Mouse (Mus musculus) embryonic facial prominence, embryonic 13.5 days (tissue): ENCODE measurements around the gene Nfic. TPM values are rescaled to one million over a fixed set of nuclear protein-coding genes. Genes with fewer than 3 reads are reported as not detected.

Experiments used
- ATAC-seq: fragments of 200-750 bp; cut with Nextera tagmentation; 2 replicates; pipeline ENCODE4 v1.8.0; 2017; ENCODE audit warnings: low read depth; ENCODE audit not compliant: insufficient number of reproducible peaks, insufficient read depth, low FRiP score, low TSS enrichment
- H3K27ac ChIP-seq: fragments of 300-500 bp; sonication (generic); 2 replicates; pipeline ENCODE4 v1.5.1; 2015; ENCODE audit warnings: moderate library complexity, mild to moderate bottlenecking, inconsistent platforms
- H3K27me3 ChIP-seq: fragments of 300-500 bp; sonication (generic); 2 replicates; pipeline ENCODE4 v1.6.1; 2015; ENCODE audit warnings: mild to moderate bottlenecking, inconsistent platforms
- H3K36me3 ChIP-seq: fragments of 300-500 bp; sonication (generic); 2 replicates; pipeline ENCODE4 v1.6.1; 2015; ENCODE audit warnings: mild to moderate bottlenecking, inconsistent platforms
- H3K4me1 ChIP-seq: fragments of 300-500 bp; sonication (generic); 2 replicates; pipeline ENCODE4 v1.6.1; 2015; ENCODE audit warnings: inconsistent platforms
- H3K4me2 ChIP-seq: fragments of 300-500 bp; sonication (generic); 2 replicates; pipeline ENCODE4 v1.6.1; 2015; ENCODE audit warnings: moderate library complexity, mild to moderate bottlenecking, inconsistent platforms
- H3K4me3 ChIP-seq: fragments of 300-500 bp; sonication (generic); 2 replicates; pipeline ENCODE4 v1.5.1; 2015; ENCODE audit warnings: mild to moderate bottlenecking, inconsistent platforms
- H3K9ac ChIP-seq: fragments of 300-500 bp; sonication (generic); 2 replicates; pipeline ENCODE4 v1.6.1; 2015; ENCODE audit warnings: mild to moderate bottlenecking, inconsistent platforms
- H3K9me3 ChIP-seq: fragments of 300-500 bp; sonication (generic); 2 replicates; pipeline ENCODE4 v1.6.1; 2016; ENCODE audit warnings: inconsistent platforms
- WGBS: fragments of 180-500 bp; shearing (Covaris S2); methylation state at CpG from one replicate; pipeline ENCODE4 v1.1.7; 2015; ENCODE audit warnings: mixed read lengths; 5-methylcytosine and 5-hydroxymethylcytosine counted together
- polyA plus RNA-seq: library from polyadenylated mRNA; unstranded; fragments of >200 nt; fragmentation: Nextera tagmentation; extraction: Ambion mirVana; gene quantifications from 2 replicates; pipeline ENCODE4 v1.2.1, GENCODE M21; 2015

Gene Nfic
- polyA plus RNA-seq, 1 experiment from 2014 or later = 96.1 TPM

DNA sequence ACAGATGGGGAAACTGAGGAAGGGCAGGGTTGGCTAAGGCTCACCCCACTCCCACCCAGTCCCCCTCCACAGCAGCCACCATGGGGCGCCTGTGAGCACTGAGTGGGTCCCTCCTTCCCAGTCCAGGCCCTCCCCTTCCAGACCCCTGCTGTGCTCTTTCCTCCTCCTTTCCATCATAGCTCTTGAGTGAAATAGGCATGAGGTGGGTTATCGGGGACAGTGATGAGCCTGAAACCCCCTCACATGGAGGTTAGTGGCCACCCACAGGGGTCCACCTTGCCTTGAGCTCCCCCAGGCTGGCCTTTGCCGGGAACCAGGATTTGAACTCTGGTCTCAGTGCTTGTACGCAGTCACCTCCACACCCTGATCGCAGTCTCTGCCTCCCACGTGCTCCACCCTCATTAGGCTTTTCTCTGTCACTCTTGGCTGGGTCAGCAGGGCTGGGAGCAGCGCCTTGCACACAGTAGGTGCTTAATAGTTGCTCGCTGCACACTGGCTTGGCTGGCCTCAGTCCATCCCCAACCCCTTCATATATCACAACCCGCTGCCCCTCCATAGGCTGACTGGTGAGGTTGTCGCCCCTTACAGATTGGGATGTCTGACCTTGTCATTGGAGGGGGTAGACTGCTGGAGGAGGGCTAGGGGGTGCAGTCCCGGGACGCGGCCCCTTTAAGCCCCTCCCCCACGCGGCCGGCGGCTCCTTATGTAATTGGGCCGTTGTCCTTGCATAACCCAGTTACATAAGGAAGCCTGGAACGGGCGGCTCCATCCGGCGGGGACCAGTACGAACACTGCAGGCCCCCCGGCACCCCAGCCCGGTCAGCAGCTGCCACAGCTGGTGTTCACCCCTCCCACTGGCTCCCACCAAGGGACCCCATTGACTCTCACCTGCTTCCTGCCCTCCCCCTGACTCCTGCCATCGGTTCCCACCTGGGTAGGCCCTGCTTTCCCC lies 41.8 kb downstream of the Nfic start:
- H3K4me3 ChIP-seq = peak overlapping the region; percentile 14; the same call in 1 of the 2 replicates
- H3K27me3 ChIP-seq = peaks cover 2% of the 10 kb centered on the region; the same call in 1 of the 2 replicates
- no peaks in the 10 kb centered on the region for H3K9me3 ChIP-seq
- 26% methylated on average over 26 of the region's 26 CpGs for WGBS
- H3K36me3 ChIP-seq = peaks cover 36% of the 10 kb centered on the region
- H3K4me2 ChIP-seq = peak overlapping the region; percentile 40
- ATAC-seq = no peak
- peaks cover 98% of the 10 kb centered on the region for H3K4me1 ChIP-seq
- peak overlapping the region; percentile 48; the same call in 1 of the 2 replicates for H3K27ac ChIP-seq
- H3K9ac ChIP-seq = peak overlapping the region; percentile 44; the same call in 1 of the 2 replicates

DNA sequence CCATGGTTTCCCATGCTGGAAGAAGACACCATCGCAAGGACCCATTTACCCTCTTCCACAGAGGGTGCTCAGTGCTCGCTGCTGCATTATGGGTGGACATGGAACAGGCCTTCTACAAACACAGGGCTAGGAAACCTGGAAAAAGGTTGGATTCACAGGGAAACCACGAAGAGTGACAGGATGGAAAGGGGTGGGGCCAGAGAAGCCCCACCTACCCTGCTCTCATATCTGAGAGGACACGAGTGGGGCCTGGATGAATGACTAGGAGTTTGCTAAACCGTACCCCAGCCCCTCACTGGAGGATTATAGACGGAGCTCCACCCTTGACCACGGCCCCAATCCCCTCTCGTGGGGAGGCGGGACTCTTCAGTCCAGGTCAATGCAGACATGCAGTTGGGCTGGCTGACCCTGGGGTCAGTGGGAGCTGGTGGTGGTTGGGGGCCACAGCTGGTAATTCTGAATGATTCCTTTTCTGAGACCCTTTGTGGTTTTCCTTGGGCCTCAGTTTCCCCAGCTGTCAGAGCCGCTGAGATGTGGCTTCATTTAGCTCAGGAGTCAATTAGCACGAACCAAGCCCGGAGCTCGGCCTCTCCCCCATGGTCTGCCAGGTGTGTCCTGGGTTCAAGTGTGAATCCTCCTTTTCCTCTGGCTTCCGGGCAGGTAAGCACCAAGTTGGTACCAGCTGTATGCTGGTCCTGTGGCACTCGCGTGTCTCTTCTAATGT lies 42.7 kb downstream of the Nfic start:
- Histone ChIP-seq H3K27me3 (peaks cover 11% of the 10 kb centered on the region), H3K9ac (0 out of 2 replicates have a peak overlapping the region, but pooled peaks have one; percentile 17), H3K27ac (peak overlapping the region; percentile 66), H3K4me2 (no peak overlapping the region), H3K4me3 (no peak overlapping the region), H3K4me1 (peaks cover 98% of the 10 kb centered on the region), H3K9me3 (no peaks in the 10 kb centered on the region), H3K36me3 (peaks cover 44% of the 10 kb centered on the region)
- WGBS = 72% methylated on average over 16 of the region's 16 CpGs
- no peak for ATAC-seq

DNA sequence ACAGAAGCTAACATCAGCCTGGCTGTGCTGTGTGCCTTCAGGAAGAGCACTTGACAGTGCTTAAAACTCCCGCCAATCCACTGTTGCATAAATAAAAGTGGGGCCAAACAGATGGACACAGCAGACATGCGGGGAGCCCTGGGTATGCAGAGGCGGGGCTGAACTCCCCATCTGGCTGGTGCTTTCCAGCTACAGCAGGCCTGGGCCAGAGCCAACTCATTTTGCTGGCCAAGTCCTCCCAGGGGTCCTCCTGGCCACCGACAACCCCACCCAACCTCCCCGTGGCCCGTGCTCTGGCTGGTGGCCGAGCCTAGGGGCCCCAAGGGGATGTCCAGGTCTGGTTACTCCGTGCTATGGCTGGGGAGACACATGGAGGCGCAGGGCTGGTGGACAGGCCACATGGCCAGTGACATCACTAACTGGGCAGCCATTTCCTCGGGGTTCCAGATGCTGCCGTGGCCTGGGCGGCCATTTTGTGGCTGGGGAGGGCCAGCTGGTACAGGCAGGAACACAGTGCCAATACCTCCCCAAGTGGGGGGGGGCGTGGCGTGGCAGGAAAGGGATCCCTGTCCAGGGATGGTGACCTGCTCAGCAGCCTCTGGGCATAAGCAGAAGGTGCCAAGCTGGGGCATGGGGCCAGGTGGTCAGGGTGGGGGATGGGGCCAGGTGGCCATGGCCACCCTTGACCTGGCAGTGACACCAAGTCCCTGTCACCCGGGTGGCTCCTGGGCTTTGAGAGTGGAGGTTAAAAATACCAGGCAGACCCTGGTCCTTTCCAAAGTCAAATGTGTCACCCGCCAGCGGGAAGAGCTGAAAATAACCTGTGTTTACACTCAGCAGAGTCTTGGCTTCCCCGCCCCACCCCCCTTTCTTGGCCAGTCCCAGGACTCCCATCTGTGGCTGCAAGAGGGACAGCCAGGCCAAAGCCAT lies 43.7 kb downstream of the Nfic start:
- Histone ChIP-seq H3K27me3 (peaks cover 18% of the 10 kb centered on the region), H3K27ac (peak overlapping the region; percentile 66), H3K4me3 (no peak overlapping the region), H3K9ac (peak overlapping the region; percentile 41; the same call in 1 of the 2 replicates), H3K4me2 (no peak overlapping the region; the same call in 1 of the 2 replicates), H3K4me1 (peaks cover 98% of the 10 kb centered on the region), H3K9me3 (no peaks in the 10 kb centered on the region), H3K36me3 (peaks cover 52% of the 10 kb centered on the region)
- 72% methylated on average over 18 of the region's 18 CpGs for WGBS
- no peak for ATAC-seq

DNA sequence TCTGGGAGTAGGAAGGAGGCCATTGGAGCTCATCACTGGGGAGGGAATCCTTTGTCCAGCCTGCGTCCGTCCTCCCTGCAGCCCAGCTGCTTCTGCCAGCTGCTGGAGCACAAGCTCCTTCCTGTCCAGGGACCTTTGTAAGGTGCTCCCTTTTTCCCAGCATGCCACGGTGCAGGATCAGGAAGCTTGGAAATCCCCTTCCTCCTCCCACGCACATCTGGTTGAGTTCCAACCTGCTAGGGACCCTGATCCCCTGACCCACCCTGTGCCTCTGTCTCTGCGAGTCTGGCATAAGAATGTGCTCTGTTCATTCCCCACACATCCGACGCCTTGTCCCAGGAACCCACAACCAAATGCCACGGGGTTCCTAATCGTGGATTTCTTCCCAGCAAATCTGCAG lies 44.5 kb downstream of the Nfic start:
- no peak for ATAC-seq
- Histone ChIP-seq H3K36me3 (peaks cover 59% of the 10 kb centered on the region), H3K4me3 (no peak overlapping the region), H3K4me2 (no peak overlapping the region), H3K4me1 (peaks cover 98% of the 10 kb centered on the region), H3K27me3 (peaks cover 21% of the 10 kb centered on the region), H3K27ac (peak overlapping the region; percentile 66), H3K9ac (no peak overlapping the region), H3K9me3 (no peaks in the 10 kb centered on the region)
- WGBS = 75% methylated on average over 9 of the region's 9 CpGs

DNA sequence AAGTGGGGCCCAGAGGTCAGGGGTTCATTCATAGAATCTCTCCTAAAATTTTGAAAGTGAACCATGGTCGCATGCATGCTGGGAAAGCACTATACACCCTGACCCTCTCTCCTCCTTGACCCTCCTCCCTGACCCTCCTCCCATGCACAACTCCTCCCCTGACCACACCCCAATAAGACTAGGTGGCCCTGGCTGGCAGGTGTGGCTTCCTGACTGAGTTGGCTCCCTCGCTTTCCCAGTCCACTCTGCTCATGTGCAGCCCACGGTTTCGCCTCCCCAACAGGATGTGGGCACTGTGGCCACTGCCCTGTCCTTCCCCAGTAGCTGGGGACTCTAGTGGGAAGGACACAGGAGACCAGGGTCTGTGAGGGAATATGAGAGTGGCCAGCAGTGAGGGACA lies 45.1 kb downstream of the Nfic start:
- WGBS = 65% methylated on average over 4 of the region's 4 CpGs
- H3K9me3 ChIP-seq = no peaks in the 10 kb centered on the region
- H3K27me3 ChIP-seq = peaks cover 21% of the 10 kb centered on the region
- H3K4me3 ChIP-seq = no peak overlapping the region
- 0 out of 2 replicates have a peak overlapping the region, but pooled peaks have one; percentile 66 for H3K27ac ChIP-seq
- no peak for ATAC-seq
- H3K4me1 ChIP-seq = peaks cover 93% of the 10 kb centered on the region
- no peak overlapping the region for H3K9ac ChIP-seq
- H3K4me2 ChIP-seq = no peak overlapping the region
- peaks cover 60% of the 10 kb centered on the region for H3K36me3 ChIP-seq

DNA sequence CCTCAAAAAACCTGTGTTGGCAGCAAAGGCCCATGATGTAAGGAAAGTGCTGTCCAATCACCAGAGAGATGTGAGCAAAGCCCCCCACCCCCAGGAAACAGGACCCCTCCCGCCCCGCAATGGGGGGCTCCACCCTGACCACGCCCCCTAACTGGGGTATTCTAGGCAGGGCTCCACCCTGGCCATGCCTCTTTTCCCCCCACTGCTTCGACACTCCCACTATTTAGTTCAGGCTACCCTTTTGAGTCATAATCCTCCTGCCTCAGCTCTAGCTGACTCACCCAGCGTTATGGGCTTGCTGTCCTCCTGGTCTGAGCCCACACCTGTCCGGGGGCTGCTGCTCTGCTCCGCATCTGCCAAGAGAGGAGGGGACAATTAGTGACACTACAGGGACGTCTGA lies 46.1 kb downstream of the Nfic start:
- Histone ChIP-seq H3K27ac (peak overlapping the region; percentile 23; the same call in 1 of the 2 replicates), H3K4me2 (no peak overlapping the region), H3K36me3 (peaks cover 66% of the 10 kb centered on the region), H3K4me3 (no peak overlapping the region), H3K4me1 (peaks cover 87% of the 10 kb centered on the region), H3K9me3 (no peaks in the 10 kb centered on the region), H3K27me3 (peaks cover 21% of the 10 kb centered on the region), H3K9ac (no peak overlapping the region)
- 11% methylated on average over 8 of the region's 8 CpGs for WGBS
- no peak for ATAC-seq

DNA sequence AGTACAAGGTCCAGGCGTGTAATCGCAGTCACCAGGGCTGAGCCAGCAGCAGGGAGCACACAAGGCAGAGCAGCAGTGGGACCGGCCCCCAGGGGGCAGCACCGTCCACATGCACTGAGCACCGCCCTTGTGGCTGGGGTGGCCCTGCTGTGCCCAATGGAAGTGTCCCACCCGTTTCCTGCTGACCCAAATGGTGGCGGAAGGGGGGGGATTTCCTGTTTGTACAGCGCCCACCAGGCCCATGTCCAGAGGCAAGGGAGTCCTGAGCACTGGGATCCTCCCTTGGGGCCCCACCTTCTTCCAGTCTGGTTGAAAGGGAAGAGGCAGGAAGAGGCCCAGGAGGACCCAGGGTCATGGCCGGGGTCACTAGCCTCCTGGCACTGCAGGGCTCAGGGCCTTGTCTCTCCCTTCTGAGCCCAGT lies 46.6 kb downstream of the Nfic start:
- Histone ChIP-seq H3K36me3 (peaks cover 70% of the 10 kb centered on the region), H3K27ac (peak overlapping the region; percentile 23; the same call in 1 of the 2 replicates), H3K4me2 (no peak overlapping the region), H3K4me3 (no peak overlapping the region), H3K4me1 (peaks cover 87% of the 10 kb centered on the region), H3K9me3 (no peaks in the 10 kb centered on the region), H3K9ac (no peak overlapping the region), H3K27me3 (peaks cover 21% of the 10 kb centered on the region)
- 19% methylated on average over 9 of the region's 9 CpGs for WGBS
- no peak for ATAC-seq

DNA sequence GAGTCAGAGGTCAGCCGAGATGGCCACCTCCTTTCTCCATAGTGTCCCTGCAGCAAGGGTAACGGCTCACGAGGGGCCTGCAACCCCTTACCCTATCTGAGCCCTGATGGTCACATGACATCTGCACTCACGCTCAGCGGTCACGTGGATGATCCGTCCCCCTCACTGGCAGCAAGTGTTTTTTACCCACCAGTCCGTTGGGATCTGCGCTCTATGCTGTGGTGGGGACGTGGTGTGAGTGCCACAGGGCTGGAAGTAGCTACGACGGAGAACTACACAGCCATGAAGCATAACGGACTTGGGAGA lies 47.1 kb downstream of the Nfic start:
- Histone ChIP-seq H3K4me2 (no peak overlapping the region), H3K9ac (no peak overlapping the region), H3K27me3 (peaks cover 21% of the 10 kb centered on the region), H3K27ac (0 out of 2 replicates have a peak overlapping the region, but pooled peaks have one; percentile 16), H3K36me3 (peaks cover 71% of the 10 kb centered on the region), H3K4me3 (no peak overlapping the region), H3K9me3 (no peaks in the 10 kb centered on the region), H3K4me1 (peaks cover 87% of the 10 kb centered on the region)
- 47% methylated on average over 13 of the region's 13 CpGs for WGBS
- ATAC-seq = no peak

DNA sequence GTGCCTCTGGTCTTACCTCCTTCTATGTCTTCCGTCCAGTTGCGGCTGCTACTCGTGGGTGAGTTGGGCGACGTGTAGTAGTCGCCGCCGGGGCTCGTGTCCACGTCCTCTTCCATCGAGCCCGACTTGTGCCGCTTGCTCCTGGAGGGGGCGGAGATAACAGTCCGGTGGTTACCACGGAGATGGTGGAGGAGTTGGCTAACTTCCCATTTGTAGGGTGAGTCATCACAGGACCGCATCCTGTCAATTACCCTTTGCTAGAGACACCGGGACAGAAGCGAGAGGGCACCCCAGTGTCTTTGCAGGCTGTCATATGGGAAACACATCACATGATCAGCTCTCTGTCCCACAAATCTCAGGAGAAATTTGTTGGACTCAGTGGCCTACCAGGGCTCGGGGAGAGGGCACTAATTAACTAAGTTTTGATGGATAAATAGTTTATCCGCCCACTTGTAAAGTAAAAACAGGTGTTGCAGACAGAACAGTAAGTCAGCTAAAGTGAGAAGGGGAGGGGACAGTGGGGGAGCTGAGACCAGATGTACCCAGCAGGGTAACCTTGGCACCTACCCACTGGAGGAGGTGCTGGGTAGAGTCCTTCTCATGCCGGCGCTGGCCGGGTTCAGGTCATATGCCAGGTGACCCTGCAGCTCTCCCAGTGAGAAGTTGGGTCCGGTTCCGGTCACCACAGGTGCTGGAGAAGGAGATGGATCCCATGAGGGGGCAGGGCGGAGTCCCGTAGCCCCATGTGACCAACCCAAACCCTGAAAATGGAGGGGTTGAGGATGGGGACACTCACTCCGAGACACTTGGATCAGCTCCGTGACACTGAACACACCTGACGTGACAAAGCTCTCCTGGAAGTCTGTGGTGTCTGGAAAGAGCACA lies 47.7 kb downstream of the Nfic start:
- peaks cover 21% of the 10 kb centered on the region for H3K27me3 ChIP-seq
- WGBS = 23% methylated on average over 31 of the region's 31 CpGs
- peaks cover 67% of the 10 kb centered on the region for H3K36me3 ChIP-seq
- peak overlapping the region; percentile 17 for H3K4me3 ChIP-seq
- no peak for ATAC-seq
- 0 out of 2 replicates have a peak overlapping the region, but pooled peaks have one; percentile 16 for H3K27ac ChIP-seq
- peak overlapping the region; percentile 55 for H3K9ac ChIP-seq
- peaks cover 87% of the 10 kb centered on the region for H3K4me1 ChIP-seq
- peak overlapping the region; percentile 41 for H3K4me2 ChIP-seq
- no peaks in the 10 kb centered on the region for H3K9me3 ChIP-seq
